Mouse (Mus musculus): ENCODE measurements around the gene Ctbp1. TPM values are rescaled to one million over a fixed set of nuclear protein-coding genes. Genes with fewer than 3 reads are reported as not detected.

Gene Ctbp1
- polyA plus RNA-seq, 1 experiment from 2014 or later = 593 TPM

GRCm38 (mm10) chr5:33278950-33279349 lies 4.2 kb upstream of the Ctbp1 start:
- 50% methylated on average over 5 of the region's 5 CpGs for WGBS
- ATAC-seq (ENCODE audit: insufficient read depth, low FRiP score, low TSS enrichment) = no peak
- no peak overlapping the region for H3K4me3 ChIP-seq (ENCODE audit: low read depth, low read length)
- no peak overlapping the region for H3K4me2 ChIP-seq (ENCODE audit: low read depth)
- H3K27ac ChIP-seq (ENCODE audit: low read depth, low read length) = no peak overlapping the region
- no peaks in the 10 kb centered on the region for H3K27me3 ChIP-seq (ENCODE audit: control insufficient read depth, insufficient read depth, low read length)
- no peaks in the 10 kb centered on the region for H3K36me3 ChIP-seq (ENCODE audit: control insufficient read depth, insufficient read depth, low read length)
- no peak for DNase-seq (ENCODE audit: low spot score)
- no peak overlapping the region for H3K9ac ChIP-seq (ENCODE audit: low read length)
- H3K9me3 ChIP-seq (ENCODE audit: control insufficient read depth, low read length) = no peaks in the 10 kb centered on the region
- no peaks in the 10 kb centered on the region for H3K4me1 ChIP-seq (ENCODE audit: control insufficient read depth, insufficient read depth, low read length)

- Histone ChIP-seq H3K4me3 (ENCODE audit: low read depth, low read length) (no peak overlapping the region), H3K9ac (ENCODE audit: low read length) (no peak overlapping the region), H3K27ac (ENCODE audit: low read depth, low read length) (no peak overlapping the region), H3K4me1 (ENCODE audit: control insufficient read depth, insufficient read depth, low read length) (peaks cover 11% of the 10 kb centered on the region), H3K4me2 (ENCODE audit: low read depth) (no peak overlapping the region), H3K27me3 (ENCODE audit: control insufficient read depth, insufficient read depth, low read length) (no peaks in the 10 kb centered on the region), H3K36me3 (ENCODE audit: control insufficient read depth, insufficient read depth, low read length) (no peaks in the 10 kb centered on the region), H3K9me3 (ENCODE audit: control insufficient read depth, low read length) (no peaks in the 10 kb centered on the region)
- DNase-seq (ENCODE audit: low spot score) (no peak), ATAC-seq (ENCODE audit: insufficient read depth, low FRiP score, low TSS enrichment) (no peak)
- WGBS = 90% methylated on average over 2 of the region's 2 CpGs
Measured at GRCm38 (mm10) chr5:33277286-33277685, 2.5 kb upstream of the Ctbp1 start.

GRCm38 (mm10) chr5:33275754-33276153 lies 960 bp upstream of the Ctbp1 start:
- Histone ChIP-seq H3K9ac (ENCODE audit: low read length) (no peak overlapping the region), H3K4me3 (ENCODE audit: low read depth, low read length) (peak overlapping the region; percentile 89), H3K36me3 (ENCODE audit: control insufficient read depth, insufficient read depth, low read length) (no peaks in the 10 kb centered on the region), H3K27ac (ENCODE audit: low read depth, low read length) (no peak overlapping the region), H3K4me2 (ENCODE audit: low read depth) (peak overlapping the region; percentile 60), H3K4me1 (ENCODE audit: control insufficient read depth, insufficient read depth, low read length) (peaks cover 17% of the 10 kb centered on the region), H3K27me3 (ENCODE audit: control insufficient read depth, insufficient read depth, low read length) (no peaks in the 10 kb centered on the region), H3K9me3 (ENCODE audit: control insufficient read depth, low read length) (no peaks in the 10 kb centered on the region)
- ATAC-seq (ENCODE audit: insufficient read depth, low FRiP score, low TSS enrichment) (no peak), DNase-seq (ENCODE audit: low spot score) (no peak)
- 24% methylated on average over 1 of the region's 1 CpGs for WGBS

- Histone ChIP-seq H3K27ac (ENCODE audit: low read depth, low read length) (peak overlapping the region; percentile 96), H3K9me3 (ENCODE audit: control insufficient read depth, low read length) (no peaks in the 10 kb centered on the region), H3K4me2 (ENCODE audit: low read depth) (peak overlapping the region; percentile 91), H3K9ac (ENCODE audit: low read length) (peak overlapping the region; percentile 96), H3K36me3 (ENCODE audit: control insufficient read depth, insufficient read depth, low read length) (no peaks in the 10 kb centered on the region), H3K4me3 (ENCODE audit: low read depth, low read length) (peak overlapping the region; percentile 89), H3K4me1 (ENCODE audit: control insufficient read depth, insufficient read depth, low read length) (peaks cover 17% of the 10 kb centered on the region), H3K27me3 (ENCODE audit: control insufficient read depth, insufficient read depth, low read length) (no peaks in the 10 kb centered on the region)
- DNase-seq (ENCODE audit: low spot score) (peak; percentile 93), ATAC-seq (ENCODE audit: insufficient read depth, low FRiP score, low TSS enrichment) (peak; percentile 68)
- under 1% methylated on average over 85 of the region's 97 CpGs for WGBS
Measured at GRCm38 (mm10) chr5:33274085-33274952, 475 bp downstream of the Ctbp1 start.

GRCm38 (mm10) chr5:33273777-33274084 lies 1.1 kb downstream of the Ctbp1 start:
- H3K9ac ChIP-seq (ENCODE audit: low read length) = peak overlapping the region; percentile 96
- H3K27me3 ChIP-seq (ENCODE audit: control insufficient read depth, insufficient read depth, low read length) = no peaks in the 10 kb centered on the region
- peak overlapping the region; percentile 89 for H3K4me3 ChIP-seq (ENCODE audit: low read depth, low read length)
- 15% methylated on average over 6 of the region's 6 CpGs for WGBS
- no peak for DNase-seq (ENCODE audit: low spot score)
- peak overlapping the region; percentile 91 for H3K4me2 ChIP-seq (ENCODE audit: low read depth)
- H3K4me1 ChIP-seq (ENCODE audit: control insufficient read depth, insufficient read depth, low read length) = peaks cover 17% of the 10 kb centered on the region
- peak; percentile 11; the same call in 1 of the 2 replicates for ATAC-seq (ENCODE audit: insufficient read depth, low FRiP score, low TSS enrichment)
- no peaks in the 10 kb centered on the region for H3K9me3 ChIP-seq (ENCODE audit: control insufficient read depth, low read length)
- peaks cover 2% of the 10 kb centered on the region; the same call in 1 of the 2 replicates for H3K36me3 ChIP-seq (ENCODE audit: control insufficient read depth, insufficient read depth, low read length)
- peak overlapping the region; percentile 96 for H3K27ac ChIP-seq (ENCODE audit: low read depth, low read length)

GRCm38 (mm10) chr5:33272845-33273776 lies 1.7 kb downstream of the Ctbp1 start:
- Histone ChIP-seq H3K9me3 (ENCODE audit: control insufficient read depth, low read length) (no peaks in the 10 kb centered on the region), H3K4me2 (ENCODE audit: low read depth) (peak overlapping the region; percentile 91), H3K4me3 (ENCODE audit: low read depth, low read length) (peak overlapping the region; percentile 89), H3K4me1 (ENCODE audit: control insufficient read depth, insufficient read depth, low read length) (peaks cover 17% of the 10 kb centered on the region), H3K27ac (ENCODE audit: low read depth, low read length) (peak overlapping the region; percentile 96), H3K27me3 (ENCODE audit: control insufficient read depth, insufficient read depth, low read length) (no peaks in the 10 kb centered on the region), H3K9ac (ENCODE audit: low read length) (peak overlapping the region; percentile 96), H3K36me3 (ENCODE audit: control insufficient read depth, insufficient read depth, low read length) (peaks cover 7% of the 10 kb centered on the region)
- DNase-seq (ENCODE audit: low spot score) = no peak
- WGBS = 81% methylated on average over 7 of the region's 7 CpGs
- ATAC-seq (ENCODE audit: insufficient read depth, low FRiP score, low TSS enrichment) = no peak

- Histone ChIP-seq H3K4me3 (ENCODE audit: low read depth, low read length) (no peak overlapping the region), H3K27me3 (ENCODE audit: control insufficient read depth, insufficient read depth, low read length) (no peaks in the 10 kb centered on the region), H3K4me2 (ENCODE audit: low read depth) (no peak overlapping the region), H3K9me3 (ENCODE audit: control insufficient read depth, low read length) (no peaks in the 10 kb centered on the region), H3K36me3 (ENCODE audit: control insufficient read depth, insufficient read depth, low read length) (peaks cover 12% of the 10 kb centered on the region), H3K4me1 (ENCODE audit: control insufficient read depth, insufficient read depth, low read length) (peaks cover 17% of the 10 kb centered on the region), H3K9ac (ENCODE audit: low read length) (no peak overlapping the region), H3K27ac (ENCODE audit: low read depth, low read length) (no peak overlapping the region)
- DNase-seq (ENCODE audit: low spot score) (no peak), ATAC-seq (ENCODE audit: insufficient read depth, low FRiP score, low TSS enrichment) (no peak)
- WGBS = 87% methylated on average over 7 of the region's 7 CpGs
Measured at GRCm38 (mm10) chr5:33272146-33272545, 2.6 kb downstream of the Ctbp1 start.

GRCm38 (mm10) chr5:33270568-33270967 lies 4.2 kb downstream of the Ctbp1 start:
- Histone ChIP-seq H3K9ac (ENCODE audit: low read length) (no peak overlapping the region), H3K4me3 (ENCODE audit: low read depth, low read length) (no peak overlapping the region), H3K4me2 (ENCODE audit: low read depth) (no peak overlapping the region), H3K4me1 (ENCODE audit: control insufficient read depth, insufficient read depth, low read length) (peaks cover 17% of the 10 kb centered on the region), H3K36me3 (ENCODE audit: control insufficient read depth, insufficient read depth, low read length) (peaks cover 21% of the 10 kb centered on the region), H3K27me3 (ENCODE audit: control insufficient read depth, insufficient read depth, low read length) (no peaks in the 10 kb centered on the region), H3K9me3 (ENCODE audit: control insufficient read depth, low read length) (no peaks in the 10 kb centered on the region), H3K27ac (ENCODE audit: low read depth, low read length) (no peak overlapping the region)
- 25% methylated on average over 5 of the region's 5 CpGs for WGBS
- DNase-seq (ENCODE audit: low spot score) (peak; percentile 84), ATAC-seq (ENCODE audit: insufficient read depth, low FRiP score, low TSS enrichment) (no peak)

Data from neural tube, embryonic 11.5 days (tissue).